Mouse (Mus musculus): ENCODE data around the gene Ppat. TPM values are rescaled to one million over a fixed set of nuclear protein-coding genes. Genes with fewer than 3 reads are reported as not detected.
A peak's percentile ranks its signal among the peaks of the same experiment; 100 is the strongest.
"Not testable (repeated sequence)": the region's sequence is repeated elsewhere in the genome, so short reads cannot be mapped to it uniquely, and the experiment has no call there.

Gene Ppat
- polyA plus RNA-seq, 1 experiment from 2014 or later = 15.5 TPM

DNA sequence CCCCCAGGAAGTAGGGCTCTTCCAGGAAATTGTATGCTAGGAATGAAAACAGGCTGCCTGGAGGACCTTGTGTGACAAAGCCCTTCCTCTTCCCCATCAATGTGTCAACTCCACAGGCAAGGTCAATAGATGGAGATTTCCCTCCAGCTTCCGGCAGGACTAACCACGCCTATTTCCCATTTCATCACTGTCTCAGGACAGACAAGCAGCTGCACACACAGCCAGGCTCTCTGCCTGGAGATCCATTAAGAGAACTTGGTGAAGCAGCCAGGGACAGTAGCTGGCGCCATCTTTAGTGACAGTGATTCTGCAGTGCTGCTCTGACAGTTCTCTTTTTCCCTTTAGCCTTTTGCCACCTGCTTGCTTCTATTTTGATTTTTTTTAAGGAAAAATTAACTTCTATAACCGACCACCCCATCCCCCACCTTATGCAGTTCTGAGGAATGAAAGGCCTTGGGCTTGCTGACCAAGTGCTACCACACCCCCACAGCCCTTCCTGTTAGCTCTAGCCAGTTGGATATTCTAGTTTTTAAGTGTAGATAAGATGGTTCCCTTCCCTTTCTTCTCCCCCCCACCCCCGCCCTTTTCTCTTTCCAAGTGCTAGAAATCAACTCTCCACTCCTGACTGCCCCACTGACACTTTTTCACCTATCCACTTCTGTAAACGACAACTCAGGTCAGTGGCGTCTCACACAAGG lies 22.0 kb downstream of the Ppat start:
- H3K4me2 ChIP-seq (ENCODE audit: low read length) = no peak overlapping the region
- H3K27ac ChIP-seq (ENCODE audit: low read length) = no peak overlapping the region
- H3K4me1 ChIP-seq (replicated peaks; ENCODE audit: control insufficient read depth, insufficient read depth, low read length) = no peaks in the 10 kb centered on the region
- 89% methylated on average over 7 of the region's 7 CpGs for WGBS
- H3K36me3 ChIP-seq (ENCODE audit: control insufficient read depth, insufficient read depth) = peaks cover 19% of the 10 kb centered on the region
- no peak for ATAC-seq
- H3K9ac ChIP-seq (replicated peaks; ENCODE audit: low read depth, low read length) = no peak overlapping the region
- H3K4me3 ChIP-seq (replicated peaks; ENCODE audit: low read length) = no peak overlapping the region
- H3K27me3 ChIP-seq (replicated peaks; ENCODE audit: control insufficient read depth, insufficient read depth, low read length) = no peaks in the 10 kb centered on the region
- H3K9me3 ChIP-seq (ENCODE audit: control insufficient read depth, low read length) = peaks cover 3% of the 10 kb centered on the region

- Histone ChIP-seq H3K4me1 (replicated peaks; ENCODE audit: control insufficient read depth, insufficient read depth, low read length) (no peaks in the 10 kb centered on the region), H3K27me3 (replicated peaks; ENCODE audit: control insufficient read depth, insufficient read depth, low read length) (no peaks in the 10 kb centered on the region), H3K9ac (replicated peaks; ENCODE audit: low read depth, low read length) (no peak overlapping the region), H3K9me3 (ENCODE audit: control insufficient read depth, low read length) (peaks cover 3% of the 10 kb centered on the region), H3K4me3 (replicated peaks; ENCODE audit: low read length) (no peak overlapping the region), H3K27ac (ENCODE audit: low read length) (no peak overlapping the region), H3K36me3 (ENCODE audit: control insufficient read depth, insufficient read depth) (peaks cover 19% of the 10 kb centered on the region), H3K4me2 (ENCODE audit: low read length) (no peak overlapping the region)
- no peak for ATAC-seq
- 89% methylated on average over 16 of the region's 16 CpGs for WGBS
Observed at GRCm38 (mm10) chr5:76928124-76928832, 23.1 kb downstream of the Ppat start.

- Histone ChIP-seq H3K27me3 (replicated peaks; ENCODE audit: control insufficient read depth, insufficient read depth, low read length) (no peaks in the 10 kb centered on the region), H3K4me1 (replicated peaks; ENCODE audit: control insufficient read depth, insufficient read depth, low read length) (no peaks in the 10 kb centered on the region), H3K27ac (ENCODE audit: low read length) (no peak overlapping the region), H3K4me2 (ENCODE audit: low read length) (no peak overlapping the region), H3K9ac (replicated peaks; ENCODE audit: low read depth, low read length) (no peak overlapping the region), H3K36me3 (ENCODE audit: control insufficient read depth, insufficient read depth) (peaks cover 23% of the 10 kb centered on the region), H3K4me3 (replicated peaks; ENCODE audit: low read length) (no peak overlapping the region), H3K9me3 (ENCODE audit: control insufficient read depth, low read length) (peaks cover 3% of the 10 kb centered on the region)
- 70% methylated on average over 1 of the region's 1 CpGs for WGBS
- ATAC-seq = no peak
Observed at GRCm38 (mm10) chr5:76924296-76924695, 27.1 kb downstream of the Ppat start.

- WGBS = 69% methylated on average over 13 of the region's 13 CpGs
- H3K4me2 ChIP-seq (ENCODE audit: low read length) = no peak overlapping the region
- H3K27ac ChIP-seq (ENCODE audit: low read length) = no peak overlapping the region
- H3K4me1 ChIP-seq (replicated peaks; ENCODE audit: control insufficient read depth, insufficient read depth, low read length) = no peaks in the 10 kb centered on the region
- H3K36me3 ChIP-seq (ENCODE audit: control insufficient read depth, insufficient read depth) = peaks cover 23% of the 10 kb centered on the region
- no peak for ATAC-seq
- H3K4me3 ChIP-seq (replicated peaks; ENCODE audit: low read length) = no peak overlapping the region
- no peaks in the 10 kb centered on the region for H3K27me3 ChIP-seq (replicated peaks; ENCODE audit: control insufficient read depth, insufficient read depth, low read length)
- peaks cover 3% of the 10 kb centered on the region for H3K9me3 ChIP-seq (ENCODE audit: control insufficient read depth, low read length)
- no peak overlapping the region for H3K9ac ChIP-seq (replicated peaks; ENCODE audit: low read depth, low read length)
Observed at GRCm38 (mm10) chr5:76923428-76923827, 27.9 kb downstream of the Ppat start.

GRCm38 (mm10) chr5:76922833-76923232 lies 28.5 kb downstream of the Ppat start:
- Histone ChIP-seq H3K27me3 (replicated peaks; ENCODE audit: control insufficient read depth, insufficient read depth, low read length) (no peaks in the 10 kb centered on the region), H3K4me1 (replicated peaks; ENCODE audit: control insufficient read depth, insufficient read depth, low read length) (no peaks in the 10 kb centered on the region), H3K36me3 (ENCODE audit: control insufficient read depth, insufficient read depth) (peaks cover 23% of the 10 kb centered on the region), H3K4me3 (replicated peaks; ENCODE audit: low read length) (no peak overlapping the region), H3K27ac (ENCODE audit: low read length) (no peak overlapping the region), H3K9me3 (ENCODE audit: control insufficient read depth, low read length) (peaks cover 3% of the 10 kb centered on the region), H3K9ac (replicated peaks; ENCODE audit: low read depth, low read length) (no peak overlapping the region), H3K4me2 (ENCODE audit: low read length) (no peak overlapping the region)
- no peak for ATAC-seq
- 95% methylated on average over 4 of the region's 4 CpGs for WGBS

- H3K36me3 ChIP-seq (ENCODE audit: control insufficient read depth, insufficient read depth); H3K4me2 ChIP-seq (ENCODE audit: low read length): not testable (repeated sequence)
Observed at GRCm38 (mm10) chr5:76912522-76912921, 38.9 kb downstream of the Ppat start.

DNA sequence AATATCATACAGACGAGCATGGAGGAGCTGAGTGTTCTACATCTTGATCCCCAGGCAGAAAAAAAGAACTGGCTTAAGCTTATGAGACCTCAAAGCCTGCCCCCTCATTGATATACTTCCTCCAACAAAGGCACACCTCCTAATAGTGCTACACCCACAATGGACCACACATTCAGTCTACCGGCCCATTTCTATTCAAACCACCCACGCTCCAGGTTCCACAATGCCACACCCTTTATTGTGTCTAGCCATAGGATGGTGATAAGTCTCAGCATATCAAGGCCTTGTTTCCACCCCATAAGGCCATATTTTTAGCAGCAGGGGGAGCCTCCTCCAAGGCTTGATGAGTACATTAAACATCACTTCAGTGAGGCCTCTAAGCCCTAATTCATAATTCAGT lies 40.6 kb downstream of the Ppat start:
- Histone ChIP-seq H3K9me3 (ENCODE audit: control insufficient read depth, low read length) (no peaks in the 10 kb centered on the region), H3K9ac (replicated peaks; ENCODE audit: low read depth, low read length) (no peak overlapping the region), H3K27me3 (replicated peaks; ENCODE audit: control insufficient read depth, insufficient read depth, low read length) (no peaks in the 10 kb centered on the region), H3K4me1 (replicated peaks; ENCODE audit: control insufficient read depth, insufficient read depth, low read length) (peaks cover 2% of the 10 kb centered on the region; the same call in 1 of the 2 replicates), H3K36me3 (ENCODE audit: control insufficient read depth, insufficient read depth) (no peaks in the 10 kb centered on the region; the same call in 1 of the 2 replicates), H3K4me3 (replicated peaks; ENCODE audit: low read length) (no peak overlapping the region), H3K4me2 (ENCODE audit: low read length) (no peak overlapping the region), H3K27ac (ENCODE audit: low read length) (no peak overlapping the region)
- 81% methylated on average over 3 of the region's 3 CpGs for WGBS
- no peak for ATAC-seq

More at GRCm38 (mm10) chr5:76912522-76912921, 38.9 kb downstream of the Ppat start:
- WGBS = 93% methylated on average over 5 of the region's 5 CpGs
- not testable (repeated sequence) for H3K27me3 ChIP-seq (replicated peaks; ENCODE audit: control insufficient read depth, insufficient read depth, low read length); H3K9me3 ChIP-seq (ENCODE audit: control insufficient read depth, low read length); H3K4me1 ChIP-seq (replicated peaks; ENCODE audit: control insufficient read depth, insufficient read depth, low read length); H3K9ac ChIP-seq (replicated peaks; ENCODE audit: low read depth, low read length); H3K27ac ChIP-seq (ENCODE audit: low read length); ATAC-seq; H3K4me3 ChIP-seq (replicated peaks; ENCODE audit: low read length)

- no peak for ATAC-seq
- peak overlapping the region; percentile 88; the same call in 1 of the 2 replicates for H3K27ac ChIP-seq (ENCODE audit: low read length)
- H3K9me3 ChIP-seq (ENCODE audit: control insufficient read depth, low read length) = no peaks in the 10 kb centered on the region
Observed at GRCm38 (mm10) chr5:76906155-76906499, 45.3 kb downstream of the Ppat start.

GRCm38 (mm10) chr5:76905405-76906154 lies 45.8 kb downstream of the Ppat start, which contains the start of gene Aasdh:
Gene Aasdh (minus strand): TSS chr5:76905514.
- Histone ChIP-seq H3K4me3 (replicated peaks; ENCODE audit: low read length) (peak within 1 kb of the TSS; percentile 89), H3K4me2 (ENCODE audit: low read length) (peak within 1 kb of the TSS; percentile 77), H3K36me3 (ENCODE audit: control insufficient read depth, insufficient read depth) (no peaks in the 10 kb centered on the region), H3K27me3 (replicated peaks; ENCODE audit: control insufficient read depth, insufficient read depth, low read length) (no peaks in the 10 kb centered on the region), H3K9ac (replicated peaks; ENCODE audit: low read depth, low read length) (peak within 1 kb of the TSS; percentile 87), H3K27ac (ENCODE audit: low read length) (peak within 1 kb of the TSS; percentile 88), H3K9me3 (ENCODE audit: control insufficient read depth, low read length) (no peaks in the 10 kb centered on the region), H3K4me1 (replicated peaks; ENCODE audit: control insufficient read depth, insufficient read depth, low read length) (peaks cover 7% of the 10 kb centered on the region)
- WGBS = under 1% methylated on average over 47 of the region's 47 CpGs
- peak; percentile 99 for ATAC-seq

More at GRCm38 (mm10) chr5:76906155-76906499, 45.3 kb downstream of the Ppat start:
- Histone ChIP-seq H3K36me3 (ENCODE audit: control insufficient read depth, insufficient read depth) (no peaks in the 10 kb centered on the region), H3K4me2 (ENCODE audit: low read length) (peak overlapping the region; percentile 77), H3K27me3 (replicated peaks; ENCODE audit: control insufficient read depth, insufficient read depth, low read length) (no peaks in the 10 kb centered on the region), H3K4me3 (replicated peaks; ENCODE audit: low read length) (peak overlapping the region; percentile 89), H3K9ac (replicated peaks; ENCODE audit: low read depth, low read length) (no peak overlapping the region; the same call in 1 of the 2 replicates), H3K4me1 (replicated peaks; ENCODE audit: control insufficient read depth, insufficient read depth, low read length) (peaks cover 7% of the 10 kb centered on the region)
- WGBS = 29% methylated on average over 3 of the region's 3 CpGs

Data from forebrain, embryonic 16.5 days (tissue).